Mouse (Mus musculus): ENCODE results near the gene Serpinb3a.
"Not testable (repeated sequence)": the region's sequence is repeated elsewhere in the genome, so short reads cannot be mapped to it uniquely, and the experiment has no call there.

The Serpinb3a gene

DNA sequence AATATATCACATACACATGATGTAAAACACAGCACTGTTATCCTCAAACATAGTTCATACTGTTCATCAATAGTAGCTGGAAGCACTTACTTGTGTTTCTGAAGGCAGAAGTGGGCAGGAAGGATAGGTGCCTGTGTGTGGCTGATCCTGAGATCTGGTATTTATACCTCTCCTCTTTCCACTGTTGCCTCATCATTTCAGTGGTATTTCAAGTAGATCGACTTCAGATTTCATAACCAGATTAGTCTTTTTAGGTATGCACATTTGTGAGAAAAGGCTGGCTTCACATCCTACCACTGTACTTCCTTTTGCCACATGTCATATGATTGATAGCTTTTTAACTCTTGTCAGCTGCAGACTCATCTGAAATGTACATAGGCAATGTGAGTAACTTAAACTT, at the start of gene Serpinb3a:
Gene Serpinb3a, minus strand, starts transcription at position 101 of the 400 bp plus-strand sequence.
- in situ Hi-C loops (cut with MboI; ENCODE audit: low sequenced_read_pairs) = no loop called here

DNA sequence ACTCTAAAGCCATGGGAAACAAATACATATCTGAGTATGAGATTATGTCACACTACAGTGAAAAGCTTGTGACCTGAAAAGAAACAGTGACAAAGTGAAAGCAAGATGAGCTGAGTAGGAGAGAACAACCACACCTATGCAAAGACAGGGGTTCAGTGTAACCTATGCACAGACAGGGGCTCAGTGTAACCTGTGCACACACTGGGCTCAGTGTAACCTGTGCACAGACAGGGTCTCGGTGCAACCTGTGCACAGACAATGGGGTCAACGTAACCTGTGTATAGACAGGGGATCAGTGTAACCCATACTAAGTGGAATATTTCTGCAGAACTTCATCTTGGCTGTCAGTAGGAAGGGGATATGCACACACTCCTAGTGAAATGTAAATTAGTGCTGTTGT, 46.3 kb upstream of the Serpinb3a start:
- in situ Hi-C loops (cut with MboI; ENCODE audit: low sequenced_read_pairs) = no loop called here

- in situ Hi-C loops (cut with MboI; ENCODE audit: low sequenced_read_pairs) = no loop called here
Measured at GRCm38 (mm10) chr1:107083406-107083805, 31.3 kb upstream of the Serpinb3a start, which contains the start of gene Serpinb3d. Gene Serpinb3d, minus strand, starts transcription at chr1:107083506.

- in situ Hi-C loops (cut with MboI; ENCODE audit: low sequenced_read_pairs) = not testable (repeated sequence)
Measured at GRCm38 (mm10) chr1:107034236-107034635, 17.9 kb downstream of the Serpinb3a start.

GRCm38 (mm10) chr1:107025886-107026285, 26.2 kb downstream of the Serpinb3a start:
- in situ Hi-C loops (cut with MboI; ENCODE audit: low sequenced_read_pairs) = no loop called here

- in situ Hi-C loops (cut with MboI; ENCODE audit: low sequenced_read_pairs) = no loop called here
Measured at GRCm38 (mm10) chr1:107015210-107015609, 36.9 kb downstream of the Serpinb3a start.

GRCm38 (mm10) chr1:107014530-107014929, 37.6 kb downstream of the Serpinb3a start:
- in situ Hi-C loops (cut with MboI; ENCODE audit: low sequenced_read_pairs) = no loop called here

GRCm38 (mm10) chr1:107006316-107006715, 45.8 kb downstream of the Serpinb3a start:
- in situ Hi-C loops (cut with MboI; ENCODE audit: low sequenced_read_pairs) = no loop called here

DNA sequence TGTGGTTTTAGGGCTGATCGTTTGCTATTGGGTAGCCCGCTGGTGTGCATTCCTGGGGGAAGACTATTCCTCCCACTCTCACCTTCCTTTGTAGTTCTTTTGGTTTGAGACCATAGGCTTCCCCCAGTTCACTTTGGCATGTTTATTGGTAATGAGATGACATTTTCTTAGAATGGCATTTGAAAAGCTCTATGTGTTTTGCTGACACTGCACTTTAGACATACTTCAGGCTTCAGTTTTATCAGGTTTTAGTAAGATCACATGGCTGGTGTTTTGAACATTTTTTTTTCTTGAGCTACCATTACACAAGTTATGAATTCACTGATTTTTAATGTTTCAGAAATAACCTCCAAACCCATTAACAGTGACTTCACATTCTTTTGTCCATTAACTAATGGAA, 50.3 kb downstream of the Serpinb3a start:
- in situ Hi-C loops (cut with MboI; ENCODE audit: low sequenced_read_pairs) = no loop called here

GRCm38 (mm10) chr1:107000424-107000823, 51.7 kb downstream of the Serpinb3a start:
- in situ Hi-C loops (cut with MboI; ENCODE audit: low sequenced_read_pairs) = no loop called here
